Mouse (Mus musculus) heart, adult 2 months (tissue): ENCODE measurements at regions not wholly inside any gene's neighbourhood (a gene's known extent, or its start where the extent isn't known, plus 50 kb on each side); places are given as distances from the start of the nearest gene placed in this dataset.

Experiments used
- DNase-seq, 2 experiments: peaks; one replicate each; pipeline ENCODE4 v3.0.0; 2021
- H3K27ac ChIP-seq: fragments of 200-600 bp; 2 replicates; pipeline ENCODE4 v1.8.1; 2022
- H3K27me3 ChIP-seq: fragments of 200-500 bp; 2 replicates; pipeline ENCODE4 v1.6.1; 2012; ENCODE audit warnings: mild to moderate bottlenecking, low read length, inconsistent platforms, mixed read lengths; ENCODE audit not compliant: control insufficient read depth, insufficient read depth
- H3K36me3 ChIP-seq: fragments of 200-500 bp; 2 replicates; pipeline ENCODE4 v1.6.1; 2012; ENCODE audit warnings: low read length, inconsistent platforms; ENCODE audit not compliant: control insufficient read depth, insufficient read depth
- H3K4me1 ChIP-seq: fragments of 200-500 bp; 2 replicates; pipeline ENCODE4 v1.6.1; 2011; ENCODE audit warnings: low read length; ENCODE audit not compliant: control insufficient read depth, insufficient read depth
- H3K4me3 ChIP-seq: fragments of 200-600 bp; 2 replicates; pipeline ENCODE4 v1.8.1; 2022
- H3K79me2 ChIP-seq: fragments of 200-500 bp; replicated peaks from 2 replicates; pipeline ENCODE4 v1.6.1; 2012; ENCODE audit warnings: mild to moderate bottlenecking, inconsistent platforms, low read length, moderate library complexity, mixed read lengths; ENCODE audit not compliant: control insufficient read depth, insufficient read depth
- H3K9ac ChIP-seq: fragments of 200-500 bp; 2 replicates; pipeline ENCODE4 v1.6.1; 2012; ENCODE audit warnings: low read depth, mild to moderate bottlenecking, control low read depth, inconsistent platforms, low read length, mixed read lengths
- CTCF ChIP-seq: fragments of 200-600 bp; IDR thresholded peaks from 2 replicates; pipeline ENCODE4 v1.8.1; 2022; ENCODE audit warnings: antibody characterized with exemption, mild to moderate bottlenecking, moderate library complexity
- EP300 ChIP-seq: fragments of 200-500 bp; IDR thresholded peaks from 2 replicates; pipeline ENCODE4 v1.6.1; 2011; ENCODE audit warnings: low read depth, low read length, control low read depth; ENCODE audit not compliant: insufficient read depth
- POLR2A ChIP-seq: fragments of 200-500 bp; IDR thresholded peaks from 2 replicates; pipeline ENCODE4 v1.6.1; 2011; ENCODE audit warnings: mild to moderate bottlenecking, low read depth, low read length, control low read depth; ENCODE audit not compliant: insufficient read depth
- WGBS: fragments of 180-500 bp; shearing (Covaris S2); methylation state at CpG from one replicate; pipeline ENCODE4 v1.1.7; 2018; 5-methylcytosine and 5-hydroxymethylcytosine counted together
- intact Hi-C: fragments of 180-260 bp; cut with DNase I; formaldehyde crosslinking; loops from one replicate; pipeline ENCODE4 v1.15.1; 2025

DNA sequence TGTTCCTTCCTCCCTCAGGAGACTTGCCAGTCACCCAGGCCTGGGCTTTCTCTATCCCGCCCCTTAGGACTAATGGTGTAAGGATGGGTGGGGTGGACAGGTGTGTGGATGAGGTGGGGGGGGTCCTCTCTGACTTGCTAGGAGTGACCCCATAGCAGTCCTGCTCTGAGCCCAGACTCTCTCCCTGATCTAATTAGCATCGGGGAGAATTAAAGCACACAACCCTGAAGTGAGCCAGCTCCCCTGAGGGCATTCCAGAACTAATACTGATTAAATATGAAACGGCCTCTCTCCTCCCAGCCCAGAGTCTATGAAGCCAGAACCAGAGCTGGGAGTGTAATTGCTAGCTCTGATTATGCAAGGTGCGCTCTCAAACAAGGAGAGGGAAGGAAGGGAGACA, 346.1 kb downstream of the Ptpru start:
- no peaks in the 10 kb centered on the region for H3K79me2 ChIP-seq
- no peak for TF ChIP-seq CTCF
- TF ChIP-seq EP300, result no peak
- no peak for TF ChIP-seq POLR2A
- intact Hi-C loops, result no loop called here
- no peak for DNase-seq
- H3K27ac ChIP-seq, result no peak overlapping the region
- H3K27me3 ChIP-seq, result no peaks in the 10 kb centered on the region
- H3K4me1 ChIP-seq, result no peaks in the 10 kb centered on the region
- WGBS, result 46% methylated on average over 4 of the region's 4 CpGs
- H3K36me3 ChIP-seq, result no peaks in the 10 kb centered on the region
- H3K9ac ChIP-seq, result no peak overlapping the region
- no peak overlapping the region for H3K4me3 ChIP-seq

- no peak overlapping the region for H3K27ac ChIP-seq
- no peak overlapping the region for H3K9ac ChIP-seq
- H3K4me1 ChIP-seq, result no peaks in the 10 kb centered on the region
- DNase-seq, result no peak
- H3K27me3 ChIP-seq, result no peaks in the 10 kb centered on the region
- H3K36me3 ChIP-seq, result no peaks in the 10 kb centered on the region
- H3K79me2 ChIP-seq, result no peaks in the 10 kb centered on the region
- intact Hi-C loops, result no loop called here
- TF ChIP-seq CTCF (no peak), EP300 (no peak), POLR2A (no peak)
- no peak overlapping the region for H3K4me3 ChIP-seq
- WGBS, result 51% methylated on average over 4 of the region's 4 CpGs
These were observed 344.4 kb downstream of the Ptpru start for GRCm38 (mm10) chr4:131493726-131494125.

DNA sequence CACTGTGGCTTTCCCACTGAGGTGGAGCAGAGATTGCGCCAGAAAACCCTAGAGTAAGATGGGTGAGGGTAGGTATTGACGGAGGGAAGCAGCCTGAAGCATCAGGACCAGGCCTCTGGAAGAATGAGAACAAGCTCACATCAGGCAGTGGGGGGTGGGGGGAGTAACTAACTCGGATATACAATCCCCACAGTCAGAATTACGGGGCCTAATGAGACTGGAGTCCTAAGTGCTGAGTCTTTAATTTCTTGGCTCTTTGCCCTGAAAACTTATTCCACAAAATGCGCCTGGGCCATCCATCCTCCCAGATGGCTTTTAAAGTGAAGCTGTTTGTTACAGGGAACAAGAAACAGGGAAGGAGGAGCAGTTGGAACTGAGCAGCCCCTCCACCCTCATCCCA, 341.2 kb downstream of the Ptpru start:
- 50% methylated on average over 5 of the region's 5 CpGs for WGBS

DNA sequence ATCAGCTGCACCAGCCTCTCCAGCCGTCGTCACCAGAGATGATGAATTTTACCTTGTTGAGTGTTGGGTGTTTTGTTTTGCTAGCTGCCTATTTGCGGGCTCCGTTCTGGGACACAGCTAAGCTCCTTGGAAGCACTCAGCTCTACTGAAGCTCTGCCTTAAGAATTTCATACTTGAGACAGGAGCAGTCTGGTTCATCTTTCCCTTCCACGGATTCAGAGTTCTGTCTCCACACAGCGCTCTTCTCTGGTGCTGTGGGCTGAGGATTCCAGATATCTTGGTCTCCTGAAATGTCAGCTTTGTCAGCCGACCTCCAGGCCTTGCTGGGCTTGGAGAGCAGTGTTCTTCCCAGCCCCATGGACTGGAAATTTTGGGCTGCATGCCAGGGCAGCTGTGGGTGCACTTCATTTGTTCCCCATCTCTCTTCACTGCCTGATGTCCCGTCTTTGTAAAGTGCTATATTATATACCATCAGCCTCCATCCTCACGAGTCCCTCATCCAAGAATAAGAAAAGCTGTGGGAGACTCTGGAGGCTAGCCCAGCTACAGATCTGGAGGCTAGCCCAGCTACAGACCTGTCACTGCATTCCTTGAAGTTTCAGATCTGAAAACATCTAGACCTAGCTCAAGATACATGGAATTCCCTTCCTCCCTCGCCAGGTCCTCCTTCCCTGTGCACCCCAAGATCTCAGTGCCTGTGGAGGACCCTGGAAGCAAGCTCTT, 337.0 kb downstream of the Ptpru start:
- Histone ChIP-seq H3K36me3 (no peaks in the 10 kb centered on the region), H3K4me1 (no peaks in the 10 kb centered on the region), H3K27me3 (no peaks in the 10 kb centered on the region), H3K9ac (no peak overlapping the region), H3K4me3 (no peak overlapping the region), H3K79me2 (no peaks in the 10 kb centered on the region), H3K27ac (no peak overlapping the region)
- no peak for TF ChIP-seq CTCF
- TF ChIP-seq EP300, result no peak
- no peak for TF ChIP-seq POLR2A
- WGBS, result 67% methylated on average over 10 of the region's 10 CpGs
- DNase-seq, result no peak
- intact Hi-C loops, result no loop called here

More for the DNA sequence above, 341.2 kb downstream of the Ptpru start:
- DNase-seq, result no peak
- TF ChIP-seq CTCF (no peak), EP300 (no peak), POLR2A (no peak)
- Histone ChIP-seq H3K9ac (no peak overlapping the region), H3K4me1 (no peaks in the 10 kb centered on the region), H3K79me2 (no peaks in the 10 kb centered on the region), H3K27ac (no peak overlapping the region), H3K27me3 (no peaks in the 10 kb centered on the region), H3K4me3 (no peak overlapping the region), H3K36me3 (no peaks in the 10 kb centered on the region)
- intact Hi-C loops, result no loop called here

DNA sequence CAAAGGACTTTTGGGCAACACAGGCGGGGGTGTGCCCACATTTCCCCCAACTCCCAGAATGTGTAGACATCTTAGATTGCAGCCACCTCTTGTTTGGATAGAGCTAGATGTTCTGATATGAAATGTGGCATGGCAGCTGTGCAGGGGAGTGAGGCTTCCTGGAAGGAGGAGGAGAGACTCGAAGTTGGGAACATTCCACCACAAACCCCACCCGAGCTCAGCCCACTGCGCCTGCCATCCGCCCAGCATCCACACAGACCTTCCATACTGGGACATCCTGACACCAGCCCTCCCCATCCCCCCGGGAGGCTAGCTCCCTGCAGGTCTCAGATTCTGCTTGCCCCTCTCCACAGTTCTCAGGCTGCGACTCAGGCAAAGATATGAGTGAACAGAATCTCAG, 329.9 kb downstream of the Ptpru start:
- Histone ChIP-seq H3K79me2 (no peaks in the 10 kb centered on the region), H3K4me1 (no peaks in the 10 kb centered on the region), H3K27me3 (no peaks in the 10 kb centered on the region), H3K36me3 (no peaks in the 10 kb centered on the region), H3K4me3 (no peak overlapping the region), H3K27ac (no peak overlapping the region), H3K9ac (no peak overlapping the region)
- TF ChIP-seq CTCF (no peak), EP300 (no peak), POLR2A (no peak)
- intact Hi-C loops, result no loop called here
- DNase-seq, result no peak
- WGBS, result 40% methylated on average over 7 of the region's 7 CpGs

GRCm38 (mm10) chr4:131511586-131511985, 326.5 kb downstream of the Ptpru start:
- no peak overlapping the region for H3K9ac ChIP-seq
- H3K36me3 ChIP-seq, result no peaks in the 10 kb centered on the region
- TF ChIP-seq EP300 (no peak), CTCF (no peak), POLR2A (no peak)
- H3K4me3 ChIP-seq, result no peak overlapping the region
- H3K79me2 ChIP-seq, result no peaks in the 10 kb centered on the region
- H3K4me1 ChIP-seq, result no peaks in the 10 kb centered on the region
- H3K27ac ChIP-seq, result no peak overlapping the region
- intact Hi-C loops, result no loop called here
- 64% methylated on average over 3 of the region's 3 CpGs for WGBS
- no peaks in the 10 kb centered on the region for H3K27me3 ChIP-seq
- peak in 1 of 2 experiments; percentile 7 for DNase-seq
